Mouse (Mus musculus): ENCODE results near the gene Mecom.

Gene Mecom

GRCm38 (mm10) chr3:30000260-30000659, 547.5 kb downstream of the Mecom start:
- no peak for DNase-seq

GRCm38 (mm10) chr3:29999035-29999434, 548.8 kb downstream of the Mecom start:
- no peak for DNase-seq

- no peak for DNase-seq
Observed at GRCm38 (mm10) chr3:29997068-29997467, 550.7 kb downstream of the Mecom start.

- no peak for DNase-seq
Observed at GRCm38 (mm10) chr3:29993346-29993745, 554.5 kb downstream of the Mecom start.

- no peak for DNase-seq
Observed at GRCm38 (mm10) chr3:29991523-29991922, 556.3 kb downstream of the Mecom start.

- no peak for DNase-seq
Observed at GRCm38 (mm10) chr3:29984431-29984830, 563.4 kb downstream of the Mecom start.

GRCm38 (mm10) chr3:29981259-29981910, 566.4 kb downstream of the Mecom start:
- no peak for DNase-seq

- DNase-seq = no peak
Observed at GRCm38 (mm10) chr3:29980531-29980930, 567.3 kb downstream of the Mecom start.

GRCm38 (mm10) chr3:29976580-29976979, 571.2 kb downstream of the Mecom start:
- DNase-seq = no peak

GRCm38 (mm10) chr3:29968433-29968949, 579.3 kb downstream of the Mecom start:
- DNase-seq = no peak

GRCm38 (mm10) chr3:29963953-29964352, 583.9 kb downstream of the Mecom start:
- DNase-seq = no peak

GRCm38 (mm10) chr3:29963447-29963846, 584.4 kb downstream of the Mecom start:
- no peak for DNase-seq

GRCm38 (mm10) chr3:29959051-29959450, 588.8 kb downstream of the Mecom start:
- DNase-seq = no peak

- no peak for DNase-seq
Observed at GRCm38 (mm10) chr3:29957365-29958236, 590.2 kb downstream of the Mecom start.

- no peak for DNase-seq
Observed at GRCm38 (mm10) chr3:29953269-29953668, 594.5 kb downstream of the Mecom start.

- DNase-seq = no peak
Observed at GRCm38 (mm10) chr3:29950853-29951252, 597.0 kb downstream of the Mecom start.

GRCm38 (mm10) chr3:29903596-29904308, 644.1 kb downstream of the Mecom start:
- no peak for DNase-seq
